Mouse (Mus musculus) hindbrain, embryonic 14.5 days (tissue): ENCODE measurements at regions not wholly inside any gene's neighbourhood (a gene's known extent, or its start where the extent isn't known, plus 50 kb on each side); places are given as distances from the start of the nearest gene placed in this dataset.

Experiments used
- ATAC-seq: fragments of 200-750 bp; cut with Nextera tagmentation; 2 replicates; pipeline ENCODE4 v1.8.0; 2017; ENCODE audit warnings: moderate number of reproducible peaks, mild to moderate bottlenecking, moderate TSS enrichment, moderate library complexity; ENCODE audit not compliant: low FRiP score
- DNase-seq: peaks from one replicate; pipeline ENCODE4 v3.0.0-alpha.2; 2015; ENCODE audit warnings: low spot score
- H3K27ac ChIP-seq: fragments of 300-500 bp; sonication (generic); 2 replicates; pipeline ENCODE4 v1.5.1; 2014; ENCODE audit warnings: mild to moderate bottlenecking, moderate library complexity
- H3K27me3 ChIP-seq: fragments of 300-500 bp; sonication (generic); 2 replicates; pipeline ENCODE4 v1.6.1; 2014; ENCODE audit warnings: mild to moderate bottlenecking, low read length, mixed read lengths; ENCODE audit not compliant: control insufficient read depth, insufficient read depth
- H3K36me3 ChIP-seq: fragments of 300-500 bp; sonication (generic); replicated peaks from 2 replicates; pipeline ENCODE4 v1.6.1; 2014; ENCODE audit not compliant: control insufficient read depth, insufficient read depth
- H3K4me1 ChIP-seq: fragments of 300-500 bp; sonication (generic); replicated peaks from 2 replicates; pipeline ENCODE4 v1.6.1; 2014; ENCODE audit warnings: antibody characterized with exemption, low read length, mixed read lengths; ENCODE audit not compliant: control insufficient read depth, insufficient read depth
- H3K4me2 ChIP-seq: fragments of 300-500 bp; sonication (generic); replicated peaks from 2 replicates; pipeline ENCODE4 v1.6.1; 2014; ENCODE audit warnings: mild to moderate bottlenecking, moderate library complexity
- H3K4me3 ChIP-seq: fragments of 300-500 bp; sonication (generic); replicated peaks from 2 replicates; pipeline ENCODE4 v1.5.1; 2014; ENCODE audit warnings: mild to moderate bottlenecking, low read length
- H3K9ac ChIP-seq: fragments of 300-500 bp; sonication (generic); 2 replicates; pipeline ENCODE4 v1.6.1; 2014
- H3K9me3 ChIP-seq: fragments of 300-500 bp; sonication (generic); 2 replicates; pipeline ENCODE4 v1.6.1; 2016; ENCODE audit warnings: low read length; ENCODE audit not compliant: control insufficient read depth
- WGBS: fragments of 180-500 bp; shearing (Covaris S2); extraction: QIAGEN DNeasy Blood & Tissue Kit; methylation state at CpG from one replicate; pipeline ENCODE4 v1.1.7; 2014; 5-methylcytosine and 5-hydroxymethylcytosine counted together

DNA sequence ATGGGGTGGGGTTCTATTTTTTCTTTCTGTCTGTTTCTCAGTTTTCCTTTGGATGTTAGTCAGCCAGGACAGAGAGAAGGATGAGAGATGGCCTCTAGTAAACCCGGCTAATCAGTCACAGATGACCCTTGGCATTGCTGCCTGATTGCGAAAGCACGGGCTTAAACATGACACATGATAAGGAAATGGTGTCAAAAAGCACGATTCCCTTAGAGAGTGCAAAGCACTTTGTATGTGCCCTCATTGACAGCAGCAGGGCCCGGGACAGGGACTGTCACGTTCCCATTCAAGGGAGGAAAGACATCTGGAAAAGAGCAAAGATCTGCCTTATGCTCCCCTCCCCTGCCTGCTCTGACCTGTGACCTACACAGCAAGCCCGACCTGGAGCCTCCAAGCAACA, 234.1 kb downstream of the Foxo1 start:
- Histone ChIP-seq H3K4me2 (no peak overlapping the region), H3K36me3 (no peaks in the 10 kb centered on the region)
- ATAC-seq: no peak

DNA sequence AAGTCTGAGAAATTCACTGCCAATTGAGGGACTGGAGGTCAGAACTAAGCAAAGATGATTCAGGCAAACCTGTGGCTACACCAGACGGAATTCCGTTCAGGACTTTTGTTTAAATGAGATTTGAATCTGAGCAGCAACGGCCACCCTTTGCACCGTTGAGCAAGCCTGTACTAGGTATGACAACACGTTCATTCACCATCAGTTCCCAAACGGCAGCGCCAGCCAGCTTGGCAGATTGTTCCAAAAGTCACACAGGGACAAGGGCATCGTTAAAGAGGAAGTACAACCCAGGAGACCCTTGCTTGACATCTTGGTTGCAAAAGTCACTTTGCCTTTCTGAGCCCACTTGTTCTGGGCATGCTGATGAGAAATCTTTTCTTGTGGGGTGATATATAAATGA, 233.5 kb downstream of the Foxo1 start:
- no peaks in the 10 kb centered on the region for H3K27me3 ChIP-seq
- ATAC-seq: no peak
- H3K9me3 ChIP-seq: no peaks in the 10 kb centered on the region
- no peak overlapping the region for H3K9ac ChIP-seq
- whole genome bisulfite sequencing: 88% methylated on average over 8 of the region's 8 CpGs
- no peak overlapping the region for H3K27ac ChIP-seq
- no peak overlapping the region for H3K4me2 ChIP-seq
- no peaks in the 10 kb centered on the region for H3K4me1 ChIP-seq
- H3K4me3 ChIP-seq: no peak overlapping the region
- no peaks in the 10 kb centered on the region for H3K36me3 ChIP-seq
- DNase-seq: no peak

More for the DNA sequence above, 234.1 kb downstream of the Foxo1 start:
- DNase-seq: no peak
- Histone ChIP-seq H3K27ac (no peak overlapping the region), H3K9me3 (no peaks in the 10 kb centered on the region), H3K4me3 (no peak overlapping the region), H3K9ac (no peak overlapping the region), H3K27me3 (no peaks in the 10 kb centered on the region), H3K4me1 (no peaks in the 10 kb centered on the region)
- 57% methylated on average over 7 of the region's 7 CpGs for WGBS

GRCm38 (mm10) chr3:52500026-52500425, 231.9 kb downstream of the Foxo1 start:
- Histone ChIP-seq H3K27ac (no peak overlapping the region), H3K9me3 (no peaks in the 10 kb centered on the region), H3K9ac (no peak overlapping the region), H3K4me2 (no peak overlapping the region), H3K4me3 (no peak overlapping the region), H3K4me1 (no peaks in the 10 kb centered on the region), H3K27me3 (no peaks in the 10 kb centered on the region), H3K36me3 (no peaks in the 10 kb centered on the region)
- no peak for ATAC-seq
- DNase-seq: no peak
- 84% methylated on average over 6 of the region's 6 CpGs for WGBS

DNA sequence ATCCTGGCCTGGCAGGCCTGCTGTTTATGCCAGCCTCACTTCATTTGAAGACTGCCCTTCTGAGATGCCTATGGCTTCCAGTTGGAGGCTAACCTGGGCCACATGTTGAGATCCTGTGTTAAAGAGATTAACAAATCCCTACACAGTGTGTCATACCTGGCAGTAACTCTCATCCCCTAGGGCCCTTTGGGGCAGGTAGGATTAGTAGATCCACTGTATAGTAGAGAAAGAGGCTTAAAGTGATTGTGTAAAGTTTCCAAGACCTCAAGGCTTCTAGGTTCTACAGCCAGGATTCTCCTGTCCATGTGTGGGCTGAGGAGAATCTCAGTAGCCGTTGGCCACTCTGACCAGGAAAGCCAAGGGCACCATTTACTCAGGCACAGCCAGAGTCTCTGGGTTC, 231.4 kb downstream of the Foxo1 start:
- 100% methylated on average over 1 of the region's 1 CpGs for WGBS
- Histone ChIP-seq H3K4me2 (no peak overlapping the region), H3K9ac (no peak overlapping the region), H3K4me3 (no peak overlapping the region), H3K9me3 (no peaks in the 10 kb centered on the region), H3K4me1 (no peaks in the 10 kb centered on the region), H3K27me3 (no peaks in the 10 kb centered on the region), H3K27ac (no peak overlapping the region), H3K36me3 (no peaks in the 10 kb centered on the region)
- ATAC-seq: no peak
- DNase-seq: no peak

GRCm38 (mm10) chr3:52498506-52499228, 230.5 kb downstream of the Foxo1 start:
- ATAC-seq: no peak
- no peaks in the 10 kb centered on the region for H3K36me3 ChIP-seq
- no peak overlapping the region for H3K4me2 ChIP-seq
- H3K9me3 ChIP-seq: no peaks in the 10 kb centered on the region
- H3K9ac ChIP-seq: no peak overlapping the region
- no peaks in the 10 kb centered on the region for H3K27me3 ChIP-seq
- no peak overlapping the region for H3K27ac ChIP-seq
- no peaks in the 10 kb centered on the region for H3K4me1 ChIP-seq
- H3K4me3 ChIP-seq: no peak overlapping the region
- 80% methylated on average over 15 of the region's 15 CpGs for WGBS
- no peak for DNase-seq

GRCm38 (mm10) chr3:52496965-52497364, 228.8 kb downstream of the Foxo1 start:
- ATAC-seq (no peak), DNase-seq (no peak)
- Histone ChIP-seq H3K27ac (no peak overlapping the region), H3K4me2 (no peak overlapping the region), H3K27me3 (no peaks in the 10 kb centered on the region), H3K9me3 (no peaks in the 10 kb centered on the region), H3K36me3 (no peaks in the 10 kb centered on the region), H3K4me1 (no peaks in the 10 kb centered on the region), H3K4me3 (no peak overlapping the region), H3K9ac (no peak overlapping the region)
- WGBS: 85% methylated on average over 4 of the region's 4 CpGs

GRCm38 (mm10) chr3:52495401-52495800, 227.3 kb downstream of the Foxo1 start:
- no peak overlapping the region for H3K9ac ChIP-seq
- H3K4me3 ChIP-seq: no peak overlapping the region
- DNase-seq (no peak), ATAC-seq (no peak)
- H3K27ac ChIP-seq: no peak overlapping the region
- H3K4me1 ChIP-seq: no peaks in the 10 kb centered on the region
- no peaks in the 10 kb centered on the region for H3K27me3 ChIP-seq
- H3K4me2 ChIP-seq: no peak overlapping the region
- H3K9me3 ChIP-seq: no peaks in the 10 kb centered on the region
- no peaks in the 10 kb centered on the region for H3K36me3 ChIP-seq

DNA sequence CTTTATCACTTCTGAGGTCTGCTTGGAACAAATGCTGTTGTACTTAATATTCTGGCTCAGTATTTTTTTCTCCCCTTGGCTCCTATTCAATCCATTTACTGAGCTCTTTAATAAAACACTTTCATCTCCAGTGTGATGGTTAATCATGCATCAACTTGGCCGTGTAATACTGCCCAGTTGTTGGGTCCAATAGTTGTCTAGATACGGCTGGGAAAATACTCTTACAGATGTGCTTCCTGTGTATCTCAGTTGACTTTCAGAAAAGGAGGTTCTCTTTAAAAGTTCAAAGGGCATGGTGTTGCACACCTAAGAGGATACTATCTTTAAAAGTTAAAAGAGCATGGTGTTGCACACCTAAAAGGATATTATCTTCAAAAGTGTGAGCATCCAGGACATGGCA, 226.8 kb downstream of the Foxo1 start:
- WGBS: 57% methylated on average over 2 of the region's 2 CpGs
- H3K4me2 ChIP-seq: no peak overlapping the region
- no peaks in the 10 kb centered on the region for H3K4me1 ChIP-seq
- no peaks in the 10 kb centered on the region for H3K9me3 ChIP-seq
- H3K9ac ChIP-seq: no peak overlapping the region
- H3K27me3 ChIP-seq: no peaks in the 10 kb centered on the region
- H3K27ac ChIP-seq: no peak overlapping the region
- DNase-seq: no peak
- no peaks in the 10 kb centered on the region for H3K36me3 ChIP-seq
- H3K4me3 ChIP-seq: no peak overlapping the region
- ATAC-seq: no peak

DNA sequence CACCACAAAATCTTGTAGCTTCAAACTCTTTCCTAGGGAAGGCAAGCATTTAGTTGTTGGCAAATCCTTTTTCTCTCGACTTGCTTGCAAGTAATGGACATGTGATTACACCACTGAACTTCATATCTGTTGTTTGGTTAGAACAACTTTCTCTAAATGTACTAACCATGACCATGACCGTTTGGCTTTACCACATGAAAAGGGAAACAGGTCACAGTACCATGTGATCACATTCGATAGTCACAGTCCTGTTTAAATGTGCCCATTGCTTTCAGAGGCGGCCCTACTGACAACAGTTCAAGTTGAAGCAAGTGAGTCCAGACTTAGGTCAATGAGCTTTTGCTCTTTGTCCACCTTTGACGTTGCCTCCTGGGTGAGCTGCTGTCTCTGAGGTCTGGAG, 211.1 kb downstream of the Foxo1 start:
- Histone ChIP-seq H3K4me1 (no peaks in the 10 kb centered on the region), H3K4me2 (no peak overlapping the region), H3K9me3 (no peaks in the 10 kb centered on the region), H3K36me3 (no peaks in the 10 kb centered on the region), H3K27me3 (no peaks in the 10 kb centered on the region), H3K9ac (no peak overlapping the region), H3K27ac (no peak overlapping the region), H3K4me3 (no peak overlapping the region)
- DNase-seq (no peak), ATAC-seq (no peak)
- 88% methylated on average over 5 of the region's 5 CpGs for WGBS

GRCm38 (mm10) chr3:52469900-52470299, 201.8 kb downstream of the Foxo1 start:
- H3K36me3 ChIP-seq: no peaks in the 10 kb centered on the region
- H3K4me1 ChIP-seq: peaks cover 11% of the 10 kb centered on the region; the same call in 1 of the 2 replicates
- no peak for ATAC-seq
- WGBS: 82% methylated on average over 4 of the region's 4 CpGs
- H3K27me3 ChIP-seq: no peaks in the 10 kb centered on the region
- DNase-seq: no peak
- H3K27ac ChIP-seq: no peak overlapping the region
- H3K4me3 ChIP-seq: no peak overlapping the region
- no peak overlapping the region for H3K9ac ChIP-seq
- H3K4me2 ChIP-seq: no peak overlapping the region
- peaks cover 14% of the 10 kb centered on the region for H3K9me3 ChIP-seq
